Mouse (Mus musculus) retina, embryonic 14.5 days (tissue): ENCODE measurements around the gene Rassf4.

ENCODE experiments used
- DNase-seq: peaks from one replicate; pipeline ENCODE4 v3.0.0-alpha.2; 2015; ENCODE audit warnings: low spot score

The Rassf4 gene

DNA sequence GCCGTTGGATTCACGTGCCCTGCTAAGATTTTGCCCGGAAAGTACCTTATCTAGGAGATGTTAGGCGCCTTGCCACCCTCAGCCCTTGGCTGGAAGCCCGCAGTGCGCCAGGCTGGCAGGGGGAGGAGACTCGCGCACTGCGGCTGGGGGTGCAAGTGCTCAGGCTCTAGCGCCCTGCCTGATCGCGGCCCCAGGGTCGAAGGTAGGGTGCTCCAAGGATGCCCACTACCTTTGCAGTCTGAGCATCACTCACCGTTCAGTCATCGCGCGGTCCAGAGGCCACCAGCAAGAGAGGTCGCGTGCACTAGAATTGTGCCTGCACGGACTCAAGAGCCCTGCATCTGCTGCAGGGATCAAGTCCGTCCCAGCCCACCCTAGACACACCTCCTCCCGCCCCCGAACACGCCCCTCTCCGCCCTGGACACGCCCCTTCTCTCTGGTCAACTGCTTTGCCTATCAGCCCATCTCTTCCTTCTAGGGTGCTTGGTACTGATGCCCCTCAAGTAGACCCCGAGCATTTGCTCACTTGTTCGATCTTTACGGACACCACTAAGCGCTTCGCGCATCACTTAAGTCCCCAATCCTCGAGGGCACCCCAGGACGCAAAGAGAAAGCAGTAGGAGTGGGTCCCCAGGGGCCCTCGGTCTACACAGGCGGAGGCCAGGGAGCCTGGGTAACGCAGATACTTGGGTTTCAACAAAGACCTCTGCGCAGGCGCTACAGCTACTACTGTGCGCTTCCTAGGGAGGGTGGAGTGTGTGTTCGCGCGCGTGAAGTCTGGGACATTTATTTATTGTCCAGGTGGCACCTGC, at the start of gene Rassf4:
TSS of gene Rassf4 (minus strand) at position 482 of the 812 bp plus-strand sequence.
- DNase-seq: peak; percentile 93

DNA sequence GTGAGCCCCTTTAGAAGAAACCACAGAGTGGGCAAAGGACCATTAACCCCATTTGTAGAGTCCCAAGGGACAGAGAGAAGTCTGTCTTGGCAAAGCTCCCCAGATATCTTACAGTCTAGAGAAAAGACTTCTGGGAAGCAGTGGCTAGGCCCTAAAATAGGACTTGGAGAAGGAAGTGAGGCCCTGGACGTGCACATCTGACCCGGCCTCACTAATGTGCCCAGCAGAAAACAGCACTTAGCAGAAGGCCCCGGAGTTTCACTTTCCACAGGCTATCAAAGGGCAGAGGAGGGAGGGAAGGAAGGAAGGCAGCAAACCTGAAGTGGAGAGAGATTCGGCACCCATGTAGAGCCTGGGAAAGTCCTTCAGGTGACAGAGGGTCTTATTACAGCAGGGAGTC, 45.2 kb upstream of the Rassf4 start:
- DNase-seq: no peak

DNA sequence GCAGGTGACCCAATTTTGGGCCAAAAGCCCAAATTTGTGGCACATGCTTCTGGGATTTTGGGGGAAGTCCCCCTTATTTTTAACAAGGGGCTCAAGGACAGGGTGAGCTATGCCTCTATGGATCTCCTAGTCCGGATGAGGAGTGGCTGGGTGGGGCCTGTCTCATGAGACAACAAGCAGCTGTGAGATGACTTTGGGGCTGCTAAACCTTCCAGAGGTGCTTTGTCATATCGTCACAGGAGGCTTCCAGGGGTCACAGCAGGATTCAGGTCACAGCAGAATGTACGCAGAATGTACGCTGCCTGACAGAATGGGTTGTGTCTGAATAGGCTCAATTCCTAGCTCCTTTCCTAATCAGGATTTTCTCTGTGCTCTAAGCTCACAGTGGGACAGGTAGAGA, 44.6 kb upstream of the Rassf4 start:
- DNase-seq: no peak

DNA sequence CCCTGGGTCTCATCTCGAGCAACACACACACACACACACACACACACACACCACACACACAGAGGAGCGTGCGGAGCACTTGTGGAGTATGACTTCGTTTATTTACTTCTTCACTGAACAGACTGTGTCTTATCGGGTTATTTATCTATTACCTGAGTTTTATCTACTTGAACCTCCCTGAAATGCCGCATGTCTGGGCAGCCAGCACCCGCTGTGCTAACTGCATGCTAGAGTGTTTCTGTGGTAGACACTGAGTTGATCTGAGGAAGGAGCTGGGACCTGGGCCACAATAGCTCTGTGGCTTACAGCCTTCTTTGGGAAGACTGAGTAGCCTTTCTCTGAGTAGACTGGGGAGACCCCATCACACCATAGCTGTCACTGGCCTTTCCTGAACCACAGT, 44.1 kb upstream of the Rassf4 start:
- DNase-seq: no peak

DNA sequence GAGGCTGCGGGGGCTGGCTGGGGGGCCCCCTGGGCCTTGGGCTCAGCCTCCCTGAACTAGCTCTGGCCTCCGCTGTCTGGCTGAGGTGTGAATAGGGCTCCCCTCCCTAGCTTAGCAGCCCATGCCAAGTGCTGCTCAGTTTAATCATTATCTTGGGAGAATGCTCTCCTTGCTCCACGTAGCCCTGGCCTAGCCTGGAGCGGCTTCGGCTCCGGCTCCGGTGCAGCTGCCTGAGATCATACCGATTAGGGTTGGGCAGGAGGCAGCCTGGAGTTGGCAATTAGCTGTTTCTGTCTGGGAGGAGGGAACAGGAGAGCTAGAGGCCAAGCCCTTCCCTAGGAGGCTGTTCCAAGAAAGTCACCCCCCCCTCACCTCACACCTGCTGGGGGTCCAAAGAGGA, 42.9 kb upstream of the Rassf4 start, which contains the start of gene Tmem72:
TSS of gene Tmem72 (minus strand) at position 248 of the 400 bp plus-strand sequence.
- DNase-seq: peak; percentile 9

DNA sequence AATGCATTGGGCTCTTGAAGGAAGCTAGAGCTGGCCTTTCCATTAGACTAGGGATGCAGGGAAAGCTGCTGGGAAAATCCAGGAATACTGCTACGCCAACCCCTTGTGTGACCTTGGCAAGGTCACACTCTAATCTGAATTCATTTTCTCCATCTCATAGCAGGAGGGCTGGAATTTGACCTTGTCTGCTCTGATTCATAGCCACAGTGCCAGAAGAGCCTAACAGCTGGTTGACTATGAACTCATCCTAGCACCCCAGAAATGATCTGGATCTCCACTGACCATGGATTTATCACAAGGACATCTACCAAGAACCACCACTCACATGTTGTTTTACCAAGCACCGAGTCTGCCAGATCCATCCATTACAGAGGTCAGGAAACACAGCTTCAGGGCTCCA, 41.4 kb upstream of the Rassf4 start:
- DNase-seq: no peak

- no peak for DNase-seq
These were observed 40.8 kb upstream of the Rassf4 start for GRCm38 (mm10) chr6:116714576-116714975.

DNA sequence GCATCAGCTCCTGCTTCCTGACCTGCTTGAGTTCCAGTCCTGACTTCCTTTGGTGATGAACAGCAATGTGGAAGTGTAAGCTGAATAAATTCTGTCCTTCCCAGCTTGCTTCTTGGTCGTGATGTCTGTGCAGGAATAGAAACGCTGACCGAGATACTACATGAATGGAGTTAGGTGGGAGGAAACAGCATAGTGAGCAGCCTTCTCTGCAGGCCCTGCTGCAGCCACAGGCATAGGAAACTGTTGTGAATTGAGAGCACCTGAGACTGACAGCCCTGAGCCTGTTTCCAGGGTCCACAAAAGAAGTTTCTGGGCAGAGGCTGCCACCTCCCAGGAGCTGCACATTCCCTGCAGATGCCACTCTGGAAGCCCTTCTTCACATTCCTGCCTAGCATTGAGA, 40.2 kb upstream of the Rassf4 start:
- no peak for DNase-seq

- no peak for DNase-seq
These were observed 38.8 kb upstream of the Rassf4 start for GRCm38 (mm10) chr6:116712503-116712902.

DNA sequence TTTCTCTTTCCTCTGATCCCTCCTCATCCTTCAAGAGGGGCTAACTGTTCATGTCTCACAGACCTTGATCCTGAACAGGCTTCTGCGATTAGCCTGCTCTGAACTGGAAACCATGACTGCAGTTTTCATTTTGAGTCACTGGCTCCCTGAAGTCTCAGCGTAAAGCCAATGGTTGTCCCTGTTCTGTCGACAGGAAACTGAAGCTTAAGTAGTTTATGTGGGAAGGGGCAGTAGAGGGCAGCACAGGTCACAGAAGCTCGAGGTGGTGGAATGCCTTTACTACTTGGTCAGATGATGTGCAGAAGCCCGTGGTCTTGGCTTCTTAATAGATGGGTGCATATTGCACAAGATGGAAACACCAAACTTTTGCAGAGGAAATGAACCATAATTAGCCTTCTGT, 38.3 kb upstream of the Rassf4 start:
- no peak for DNase-seq

DNA sequence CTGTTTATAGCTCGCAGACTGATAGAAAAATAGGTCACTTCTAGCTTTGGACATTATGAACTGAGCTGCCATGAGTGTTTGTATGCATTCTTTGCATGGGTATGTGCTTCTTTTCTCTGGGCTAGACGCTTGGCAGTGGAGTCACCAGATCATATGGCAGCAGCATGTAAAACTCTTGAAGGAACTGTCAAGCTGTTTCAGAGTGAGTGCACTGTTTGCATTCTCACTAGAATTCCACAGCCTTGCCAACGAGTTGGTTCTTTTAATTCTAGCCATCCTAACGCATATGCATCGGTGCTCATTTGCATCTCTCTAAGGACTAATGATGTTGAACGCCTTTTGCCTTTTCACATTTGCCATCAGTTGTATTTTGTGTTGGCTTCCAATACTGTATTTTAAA, 30.6 kb upstream of the Rassf4 start:
- DNase-seq: no peak

DNA sequence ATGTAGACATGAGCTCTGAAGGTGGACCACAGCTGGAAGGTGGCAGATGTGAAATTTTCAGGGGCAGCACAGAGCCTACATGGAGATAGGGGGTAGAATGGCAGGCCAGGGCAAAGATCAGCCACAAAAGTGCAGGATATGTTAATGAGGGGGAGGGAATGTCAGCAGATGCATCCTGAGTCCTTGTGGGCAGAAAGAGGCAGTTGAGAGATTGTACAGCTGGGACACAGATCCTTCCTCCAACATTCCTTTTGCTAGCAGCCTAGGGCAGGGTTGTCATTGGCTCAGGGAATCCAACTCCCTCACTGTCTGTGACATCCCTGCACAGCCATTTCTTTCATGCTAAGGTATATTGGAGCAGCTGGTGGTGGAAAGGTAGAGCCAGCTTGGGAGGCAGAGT, 27.1 kb upstream of the Rassf4 start:
- DNase-seq: no peak

DNA sequence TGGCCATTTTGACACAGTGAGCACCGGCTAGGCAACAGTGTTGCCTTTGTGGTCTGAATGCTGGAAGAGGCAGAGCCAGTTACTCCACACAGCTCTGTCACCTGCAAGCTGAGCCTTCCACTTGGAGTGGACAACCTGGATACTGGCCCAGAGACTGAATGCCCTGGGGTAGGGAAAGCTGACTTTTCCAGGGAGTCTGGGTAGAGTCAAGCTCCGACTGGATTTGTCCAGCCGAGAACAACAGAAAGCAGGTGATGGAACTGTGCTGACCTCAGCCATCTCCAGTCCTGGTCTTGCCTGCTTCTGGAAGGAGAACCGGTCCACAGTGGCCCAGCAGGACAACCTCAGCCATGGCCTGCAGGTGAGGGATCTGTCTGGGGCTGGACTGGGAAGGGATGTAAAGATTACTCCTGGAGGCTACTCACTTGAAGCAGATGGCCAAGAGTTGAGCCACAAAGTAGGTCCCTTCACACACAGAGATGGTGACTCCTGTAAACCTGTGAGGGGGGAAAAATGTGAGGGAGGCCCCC, 24.2 kb upstream of the Rassf4 start:
- DNase-seq: no peak

DNA sequence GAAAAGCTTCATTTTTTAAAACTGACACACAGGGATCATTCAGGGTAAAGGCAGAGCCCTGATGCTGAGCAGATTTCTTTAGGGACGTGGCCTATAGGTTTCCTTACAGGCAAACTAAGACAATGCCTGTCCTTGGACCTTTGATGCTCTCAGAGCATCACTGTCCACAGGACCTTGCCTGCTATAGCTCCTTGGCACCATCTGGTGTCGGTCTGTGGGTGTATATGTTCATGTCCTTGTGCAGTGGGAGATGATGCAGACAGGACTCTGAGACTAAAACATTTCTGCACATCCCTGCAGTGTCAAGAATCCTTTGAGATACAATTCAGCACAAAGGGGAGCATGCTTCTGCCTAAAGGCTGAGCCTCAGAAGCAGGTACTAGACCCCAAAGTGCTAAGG, 23.7 kb upstream of the Rassf4 start:
- DNase-seq: peak; percentile 80

GRCm38 (mm10) chr6:116694346-116694745, 20.6 kb upstream of the Rassf4 start:
- DNase-seq: no peak

GRCm38 (mm10) chr6:116693639-116694038, 19.9 kb upstream of the Rassf4 start:
- no peak for DNase-seq

- no peak for DNase-seq
These were observed 8.6 kb upstream of the Rassf4 start for GRCm38 (mm10) chr6:116682317-116682716.

DNA sequence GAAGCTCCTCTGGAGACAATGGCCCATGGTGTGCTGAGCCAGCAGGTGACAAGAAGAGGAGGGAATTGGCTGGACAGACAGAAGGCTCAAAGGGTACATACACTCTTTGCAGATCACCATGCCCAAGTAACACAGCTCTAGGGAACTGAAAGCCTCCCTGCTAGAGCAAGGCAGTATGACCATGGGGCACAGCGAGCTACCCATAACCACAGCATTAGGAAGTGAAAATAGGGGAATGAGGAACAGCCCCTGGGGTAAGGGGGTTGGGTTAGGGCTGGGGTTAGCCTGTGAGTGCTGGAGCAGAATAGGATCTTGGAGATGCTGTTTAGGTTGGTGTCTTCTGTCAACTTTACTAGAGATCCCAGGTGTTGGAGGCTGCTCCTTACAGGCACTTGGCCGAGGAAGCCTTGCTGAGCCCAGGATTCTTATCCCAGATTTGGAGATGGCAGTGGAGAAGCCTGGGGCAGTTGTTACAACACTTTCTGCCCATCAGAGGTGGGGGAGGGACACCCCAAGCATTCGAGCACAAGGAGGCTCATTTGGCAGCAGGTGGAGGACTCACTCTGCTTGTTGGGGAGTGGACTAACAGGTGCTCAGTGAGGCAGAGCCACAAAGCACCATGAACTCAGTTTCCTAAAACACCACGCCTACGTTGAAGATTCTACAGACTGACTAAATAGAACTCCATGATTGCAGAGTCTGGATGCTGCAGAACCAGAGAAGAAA, 6.0 kb upstream of the Rassf4 start:
- DNase-seq: no peak

DNA sequence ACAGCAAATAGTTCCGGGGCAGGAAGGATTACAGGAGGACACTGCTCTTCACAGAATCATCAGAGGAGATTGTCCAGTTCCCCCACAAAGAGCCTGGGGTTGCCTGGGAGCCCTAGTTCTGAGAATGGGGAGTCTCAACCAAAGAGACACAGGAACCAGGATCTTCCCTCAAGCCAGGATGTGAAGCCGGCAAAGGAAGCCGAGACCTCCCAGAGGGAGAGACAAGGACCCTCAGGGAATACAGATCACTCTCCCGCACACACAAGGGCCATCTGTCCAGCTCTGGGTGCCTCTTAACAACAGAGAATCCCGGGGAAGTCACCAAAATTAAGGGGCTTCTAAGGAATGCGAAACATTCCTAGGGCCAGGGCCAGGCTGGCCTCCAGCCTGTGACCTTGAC, 3.6 kb upstream of the Rassf4 start:
- no peak for DNase-seq

DNA sequence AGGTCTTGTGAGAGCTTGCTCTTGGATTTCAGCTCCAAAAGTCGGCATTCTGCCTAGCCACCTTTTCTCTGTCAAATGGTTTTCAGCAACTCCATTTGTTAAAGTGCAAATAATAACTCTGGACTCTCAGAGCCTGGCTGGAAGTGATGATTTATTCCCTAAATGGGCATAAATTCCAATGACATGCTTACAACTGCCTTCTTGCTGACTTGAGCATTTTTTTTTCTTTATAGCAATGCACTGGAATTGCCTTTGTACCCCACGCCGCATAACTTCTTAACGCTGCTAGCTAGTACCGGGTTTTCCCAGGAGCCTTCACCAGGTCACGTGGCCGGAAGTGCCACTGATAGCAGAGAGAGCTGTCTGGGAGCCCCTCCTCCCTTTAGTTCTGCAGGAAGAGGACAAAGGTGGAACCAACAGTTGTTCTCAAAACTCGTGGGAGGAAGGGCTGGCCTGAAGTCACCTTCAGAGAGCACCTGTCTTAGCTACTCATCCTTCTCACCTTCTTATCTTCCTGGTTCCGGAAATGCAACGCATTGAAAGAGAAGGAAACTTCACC, 2.7 kb upstream of the Rassf4 start:
- DNase-seq: no peak

GRCm38 (mm10) chr6:116674283-116674886, 633 bp upstream of the Rassf4 start:
- DNase-seq: no peak

DNA sequence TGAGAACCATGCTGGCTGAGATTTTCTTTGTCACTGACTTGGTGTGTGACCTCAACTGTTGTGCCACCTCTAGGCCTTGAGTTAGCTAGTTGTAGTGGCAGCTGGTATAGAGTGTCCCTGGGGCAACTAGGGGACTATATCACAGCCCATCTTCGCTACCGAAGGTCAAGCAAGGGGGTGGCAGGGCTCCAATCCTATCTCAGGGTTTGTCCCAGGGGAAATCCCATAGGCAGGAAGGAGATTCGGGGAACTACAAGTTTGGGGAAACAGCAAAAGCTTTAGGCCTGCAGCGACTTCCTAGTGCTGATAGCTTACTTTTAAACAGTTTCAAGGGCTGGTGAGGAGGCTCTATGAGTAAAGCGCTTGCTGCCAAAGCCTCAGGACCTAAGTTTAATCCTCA, 1.4 kb downstream of the Rassf4 start:
- DNase-seq: peak; percentile 39
